Mouse (Mus musculus): ENCODE measurements at regions not wholly inside any gene's neighbourhood (a gene's known extent, or its start where the extent isn't known, plus 50 kb on each side); places are given as distances from the start of the nearest gene placed in this dataset.
"Not testable (repeated sequence)": the region's sequence is repeated elsewhere in the genome, so short reads cannot be mapped to it uniquely, and the experiment has no call there.

DNA sequence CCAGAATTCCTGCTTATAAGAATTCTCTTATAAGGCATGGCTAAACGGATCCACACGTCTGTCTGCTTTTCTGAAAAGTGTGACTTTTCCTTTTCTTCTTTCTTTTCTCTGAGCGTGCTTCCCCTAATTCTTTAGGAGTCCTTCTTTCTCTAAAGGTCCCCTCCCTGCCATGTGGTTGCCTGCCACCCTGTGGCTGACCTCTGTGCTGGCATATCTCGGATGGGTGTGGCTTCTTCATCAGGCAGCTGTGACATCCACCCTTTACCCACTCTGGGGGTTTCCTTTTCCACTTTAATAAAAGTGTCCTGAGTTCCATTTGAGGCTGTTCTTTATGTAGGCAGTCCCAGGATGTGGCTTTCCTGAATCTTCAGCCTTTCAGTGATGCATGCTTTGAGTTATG, 280.7 kb downstream of the Diras2 start:
- H3K9ac ChIP-seq (replicated peaks), result no peak overlapping the region
- no peaks in the 10 kb centered on the region for H3K9me3 ChIP-seq
- no peak overlapping the region for H3K4me3 ChIP-seq (replicated peaks)
- H3K4me1 ChIP-seq (replicated peaks), result no peaks in the 10 kb centered on the region
- H3K27ac ChIP-seq, result no peak overlapping the region
- no peak for ATAC-seq (ENCODE audit: insufficient number of reproducible peaks, insufficient read depth, low FRiP score, low TSS enrichment, low read depth)
- H3K4me2 ChIP-seq, result no peak overlapping the region
- no peaks in the 10 kb centered on the region for H3K36me3 ChIP-seq
- H3K27me3 ChIP-seq, result no peaks in the 10 kb centered on the region
- 55% methylated on average over 4 of the region's 4 CpGs for WGBS

DNA sequence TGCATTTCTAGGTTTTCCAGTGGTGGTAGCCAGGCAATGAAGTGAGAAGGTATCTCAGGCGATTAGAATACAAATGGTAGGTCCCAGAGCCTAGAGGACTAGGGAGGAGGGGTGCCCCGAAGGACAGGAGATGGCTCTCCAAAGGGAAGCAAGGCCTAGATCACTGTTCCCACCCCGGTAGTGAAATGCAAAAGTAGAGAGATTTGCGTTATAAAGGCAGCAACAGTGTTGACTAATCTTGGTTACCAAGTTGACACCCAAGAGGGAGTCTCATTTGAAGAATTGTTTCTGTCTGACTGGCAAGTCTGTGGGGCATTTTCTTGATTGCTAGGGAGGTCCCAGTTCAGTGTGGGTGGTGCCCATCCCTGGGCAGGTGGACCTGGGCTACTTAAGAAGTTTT, 278.8 kb downstream of the Diras2 start:
- Histone ChIP-seq H3K27ac (no peak overlapping the region), H3K4me3 (replicated peaks) (no peak overlapping the region), H3K4me2 (no peak overlapping the region), H3K36me3 (no peaks in the 10 kb centered on the region), H3K4me1 (replicated peaks) (peaks cover 6% of the 10 kb centered on the region), H3K27me3 (peaks cover 2% of the 10 kb centered on the region; the same call in 1 of the 2 replicates), H3K9me3 (no peaks in the 10 kb centered on the region), H3K9ac (replicated peaks) (no peak overlapping the region)
- 49% methylated on average over 4 of the region's 4 CpGs for WGBS
- no peak for ATAC-seq (ENCODE audit: insufficient number of reproducible peaks, insufficient read depth, low FRiP score, low TSS enrichment, low read depth)

DNA sequence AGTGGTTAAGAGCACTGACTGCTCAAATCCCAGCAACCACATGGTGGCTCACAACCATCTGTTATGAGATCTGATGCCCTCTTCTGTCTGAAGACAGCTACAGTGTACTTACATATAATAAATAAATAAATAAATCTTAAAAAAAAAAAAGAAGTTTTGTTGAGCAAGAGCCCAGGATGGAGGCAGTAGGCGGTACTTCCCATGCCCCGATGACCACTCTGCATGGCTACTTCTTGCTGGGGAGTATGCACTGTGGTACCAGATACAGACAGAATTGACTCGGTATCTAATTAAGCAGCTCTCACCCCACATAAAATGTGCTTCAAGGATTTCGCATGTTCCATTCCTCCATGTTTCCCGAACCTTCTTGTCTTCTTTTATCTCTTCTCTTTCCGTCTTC, 278.4 kb downstream of the Diras2 start:
- H3K9me3 ChIP-seq; H3K4me3 ChIP-seq (replicated peaks); H3K4me2 ChIP-seq; H3K4me1 ChIP-seq (replicated peaks); H3K27ac ChIP-seq; H3K9ac ChIP-seq (replicated peaks); H3K36me3 ChIP-seq; ATAC-seq (ENCODE audit: insufficient number of reproducible peaks, insufficient read depth, low FRiP score, low TSS enrichment, low read depth); H3K27me3 ChIP-seq: not testable (repeated sequence)
- 34% methylated on average over 6 of the region's 6 CpGs for WGBS

- no peak overlapping the region for H3K4me3 ChIP-seq (replicated peaks)
- WGBS, result 29% methylated on average over 8 of the region's 8 CpGs
- H3K4me1 ChIP-seq (replicated peaks), result peaks cover 6% of the 10 kb centered on the region
- H3K36me3 ChIP-seq, result no peaks in the 10 kb centered on the region
- no peak for ATAC-seq (ENCODE audit: insufficient number of reproducible peaks, insufficient read depth, low FRiP score, low TSS enrichment, low read depth)
- peaks cover 3% of the 10 kb centered on the region; the same call in 1 of the 2 replicates for H3K27me3 ChIP-seq
- no peak overlapping the region for H3K4me2 ChIP-seq
- H3K27ac ChIP-seq, result no peak overlapping the region
- H3K9ac ChIP-seq (replicated peaks), result no peak overlapping the region
- H3K9me3 ChIP-seq, result no peaks in the 10 kb centered on the region
Observed at GRCm38 (mm10) chr13:52253138-52253537, 277.9 kb downstream of the Diras2 start.

DNA sequence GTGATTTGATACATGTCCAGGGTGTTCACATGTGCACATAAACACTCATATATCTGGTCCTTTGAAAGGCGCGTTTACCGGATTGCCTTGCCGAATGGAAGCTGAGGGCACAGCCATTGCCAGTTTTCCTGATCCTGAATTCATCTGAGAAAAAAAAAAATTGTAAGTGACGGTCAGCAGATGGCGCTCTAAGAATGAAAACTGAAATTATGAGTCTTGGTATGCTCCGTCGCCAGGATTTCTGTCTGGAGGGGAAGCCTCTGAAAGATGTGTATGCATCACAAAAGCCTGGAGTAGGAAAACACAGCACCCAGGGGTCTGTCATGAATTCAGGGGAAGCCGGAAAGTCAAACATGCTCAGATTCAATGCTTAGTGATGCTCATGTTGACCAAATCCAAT, 276.9 kb downstream of the Diras2 start:
- WGBS, result 17% methylated on average over 9 of the region's 9 CpGs

GRCm38 (mm10) chr13:52255697-52256096, 275.4 kb downstream of the Diras2 start:
- H3K4me3 ChIP-seq (replicated peaks), result no peak overlapping the region
- no peaks in the 10 kb centered on the region for H3K36me3 ChIP-seq
- H3K9me3 ChIP-seq, result no peaks in the 10 kb centered on the region
- 64% methylated on average over 5 of the region's 5 CpGs for WGBS
- H3K9ac ChIP-seq (replicated peaks), result no peak overlapping the region
- no peak overlapping the region for H3K27ac ChIP-seq
- H3K4me2 ChIP-seq, result no peak overlapping the region
- peaks cover 3% of the 10 kb centered on the region; the same call in 1 of the 2 replicates for H3K27me3 ChIP-seq
- peaks cover 20% of the 10 kb centered on the region for H3K4me1 ChIP-seq (replicated peaks)
- no peak for ATAC-seq (ENCODE audit: insufficient number of reproducible peaks, insufficient read depth, low FRiP score, low TSS enrichment, low read depth)

More for the DNA sequence above, 276.9 kb downstream of the Diras2 start:
- no peaks in the 10 kb centered on the region for H3K36me3 ChIP-seq
- no peak for ATAC-seq (ENCODE audit: insufficient number of reproducible peaks, insufficient read depth, low FRiP score, low TSS enrichment, low read depth)
- H3K9me3 ChIP-seq, result no peaks in the 10 kb centered on the region
- peaks cover 16% of the 10 kb centered on the region for H3K4me1 ChIP-seq (replicated peaks)
- H3K4me2 ChIP-seq, result no peak overlapping the region
- H3K27ac ChIP-seq, result no peak overlapping the region
- no peak overlapping the region for H3K9ac ChIP-seq (replicated peaks)
- H3K27me3 ChIP-seq, result peaks cover 3% of the 10 kb centered on the region; the same call in 1 of the 2 replicates
- no peak overlapping the region for H3K4me3 ChIP-seq (replicated peaks)

DNA sequence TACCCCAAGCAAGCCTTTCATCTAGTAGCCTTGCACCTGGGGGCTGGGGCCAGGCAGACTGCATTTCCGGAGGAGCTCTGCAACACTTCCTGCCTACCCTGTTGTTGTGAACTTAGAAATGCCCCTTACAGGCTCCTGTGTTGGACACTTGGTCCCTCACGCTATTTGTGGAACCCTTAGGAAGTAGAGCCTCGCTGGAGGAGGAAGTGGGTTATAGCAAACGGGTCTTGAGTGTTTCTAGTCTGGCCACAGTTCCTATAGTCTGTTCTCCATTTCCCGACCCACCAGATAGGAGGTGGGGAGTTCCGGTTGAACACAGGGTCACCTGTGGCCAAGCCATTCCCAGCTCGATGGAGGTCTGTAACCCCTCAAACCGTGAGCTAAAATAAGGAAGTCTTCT, 272.7 kb downstream of the Diras2 start:
- no peak overlapping the region for H3K27ac ChIP-seq
- H3K4me1 ChIP-seq (replicated peaks), result peaks cover 20% of the 10 kb centered on the region
- WGBS, result 79% methylated on average over 8 of the region's 8 CpGs
- peaks cover 3% of the 10 kb centered on the region; the same call in 1 of the 2 replicates for H3K27me3 ChIP-seq
- no peak for ATAC-seq (ENCODE audit: insufficient number of reproducible peaks, insufficient read depth, low FRiP score, low TSS enrichment, low read depth)
- H3K9me3 ChIP-seq, result no peaks in the 10 kb centered on the region
- H3K36me3 ChIP-seq, result no peaks in the 10 kb centered on the region
- H3K4me3 ChIP-seq (replicated peaks), result no peak overlapping the region
- no peak overlapping the region for H3K4me2 ChIP-seq
- H3K9ac ChIP-seq (replicated peaks), result no peak overlapping the region

DNA sequence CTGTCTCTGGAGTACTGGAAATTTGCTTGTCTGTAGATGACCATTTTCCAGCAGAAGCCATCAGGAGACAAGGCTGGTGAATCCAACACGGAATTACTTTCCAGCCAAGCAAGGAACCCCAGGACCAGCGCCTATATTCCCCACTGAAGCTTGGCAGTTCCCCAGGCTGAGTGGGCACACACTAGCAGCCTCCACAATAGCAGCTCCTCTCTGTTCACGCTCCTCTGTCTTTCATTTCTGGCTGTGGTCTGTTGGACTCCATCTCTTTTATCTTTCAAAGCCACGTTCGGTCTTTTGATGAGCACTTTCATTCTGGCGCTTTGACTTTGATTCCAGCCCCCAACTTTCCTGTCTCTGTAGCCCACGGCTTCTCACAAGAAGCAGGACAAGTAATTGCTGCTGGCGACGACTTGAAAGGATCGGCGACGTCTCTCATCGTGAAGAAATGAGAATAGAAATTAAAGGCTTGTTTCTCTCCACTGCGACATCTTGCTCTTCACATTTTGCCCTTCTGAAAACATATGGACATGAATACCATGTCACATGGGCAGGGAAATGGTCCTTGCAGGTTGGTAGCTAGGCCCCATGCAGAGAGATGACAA, 268.0 kb downstream of the Diras2 start:
- no peak overlapping the region for H3K4me3 ChIP-seq (replicated peaks)
- H3K4me1 ChIP-seq (replicated peaks), result peaks cover 14% of the 10 kb centered on the region
- H3K4me2 ChIP-seq, result no peak overlapping the region
- no peak overlapping the region for H3K9ac ChIP-seq (replicated peaks)
- no peaks in the 10 kb centered on the region for H3K27me3 ChIP-seq
- no peak overlapping the region for H3K27ac ChIP-seq
- H3K9me3 ChIP-seq, result no peaks in the 10 kb centered on the region
- H3K36me3 ChIP-seq, result no peaks in the 10 kb centered on the region
- 89% methylated on average over 14 of the region's 14 CpGs for WGBS
- ATAC-seq (ENCODE audit: insufficient number of reproducible peaks, insufficient read depth, low FRiP score, low TSS enrichment, low read depth), result no peak

GRCm38 (mm10) chr13:52268279-52268678, 262.8 kb downstream of the Diras2 start:
- Histone ChIP-seq H3K4me3 (replicated peaks) (no peak overlapping the region), H3K4me2 (no peak overlapping the region), H3K27ac (no peak overlapping the region), H3K36me3 (no peaks in the 10 kb centered on the region), H3K27me3 (peaks cover 2% of the 10 kb centered on the region), H3K9ac (replicated peaks) (no peak overlapping the region), H3K9me3 (no peaks in the 10 kb centered on the region), H3K4me1 (replicated peaks) (0 out of 2 replicates have a peak, but pooled peaks cover 10% of the 10 kb centered on the region)
- 82% methylated on average over 6 of the region's 6 CpGs for WGBS
- ATAC-seq (ENCODE audit: insufficient number of reproducible peaks, insufficient read depth, low FRiP score, low TSS enrichment, low read depth), result no peak

- WGBS, result 87% methylated on average over 19 of the region's 19 CpGs
- H3K27me3 ChIP-seq, result peaks cover 14% of the 10 kb centered on the region
- no peak overlapping the region for H3K27ac ChIP-seq
- H3K9ac ChIP-seq (replicated peaks), result no peak overlapping the region
- H3K4me3 ChIP-seq (replicated peaks), result no peak overlapping the region
- H3K9me3 ChIP-seq, result no peaks in the 10 kb centered on the region
- ATAC-seq (ENCODE audit: insufficient number of reproducible peaks, insufficient read depth, low FRiP score, low TSS enrichment, low read depth), result no peak
- H3K36me3 ChIP-seq, result no peaks in the 10 kb centered on the region
- no peak overlapping the region for H3K4me2 ChIP-seq
- 0 out of 2 replicates have a peak, but pooled peaks cover 10% of the 10 kb centered on the region for H3K4me1 ChIP-seq (replicated peaks)
Observed at GRCm38 (mm10) chr13:52273502-52274246, 257.4 kb downstream of the Diras2 start.

GRCm38 (mm10) chr13:52275196-52275595, 255.9 kb downstream of the Diras2 start:
- Histone ChIP-seq H3K4me2 (no peak overlapping the region), H3K9ac (replicated peaks) (no peak overlapping the region), H3K27me3 (peaks cover 11% of the 10 kb centered on the region), H3K4me1 (replicated peaks) (0 out of 2 replicates have a peak, but pooled peaks cover 10% of the 10 kb centered on the region), H3K27ac (no peak overlapping the region), H3K9me3 (no peaks in the 10 kb centered on the region), H3K36me3 (no peaks in the 10 kb centered on the region), H3K4me3 (replicated peaks) (no peak overlapping the region)
- whole genome bisulfite sequencing, result 74% methylated on average over 5 of the region's 5 CpGs
- ATAC-seq (ENCODE audit: insufficient number of reproducible peaks, insufficient read depth, low FRiP score, low TSS enrichment, low read depth), result no peak

All from limb, embryonic 12.5 days (tissue).